Mouse (Mus musculus) testis, adult 2 months (tissue): ENCODE data around the gene Glrx.

ENCODE experiments used
- CTCF ChIP-seq: fragments of 200-500 bp; IDR thresholded peaks from 2 replicates; pipeline ENCODE4 v1.5.1; 2012; ENCODE audit warnings: low read depth, mild to moderate bottlenecking, inconsistent platforms, low read length, moderate library complexity; ENCODE audit not compliant: control insufficient read depth, insufficient read depth, insufficient replicate concordance
- POLR2A ChIP-seq: fragments of 200-500 bp; IDR thresholded peaks from 2 replicates; pipeline ENCODE4 v1.6.1; 2012; ENCODE audit warnings: low read depth, mild to moderate bottlenecking, inconsistent platforms, low read length, moderate library complexity; ENCODE audit not compliant: control insufficient read depth

- no peak for TF ChIP-seq POLR2A
- no peak for TF ChIP-seq CTCF
Measured at GRCm38 (mm10) chr13:75843331-75843730, 3.7 kb downstream of the Glrx start.
